Mouse (Mus musculus) MEL (cell line): ENCODE measurements at regions not wholly inside any gene's neighbourhood (a gene's known extent, or its start where the extent isn't known, plus 50 kb on each side); places are given as distances from the start of the nearest gene placed in this dataset.

Source experiments
- DNase-seq: peaks from one replicate; pipeline ENCODE4 v3.0.0; 2011; ENCODE audit warnings: low read depth, low spot score
- H3K27ac ChIP-seq: 2 replicates; pipeline ENCODE4 v1.5.1; 2012; ENCODE audit warnings: low read depth, mild to moderate bottlenecking, control low read depth, low read length, moderate library complexity; ENCODE audit not compliant: control insufficient read depth
- H3K27me3 ChIP-seq, 2 experiments: fragments of 150-350 bp in 1 of 2; sonication (generic) in 1 of 2; 2 replicates each; pipeline ENCODE4 v1.6.1; 2012; ENCODE audit warnings: low read length in 2 of 2, mild to moderate bottlenecking in 2 of 2, improper control_type of control experiment in 1 of 2, moderate library complexity in 1 of 2; ENCODE audit not compliant: insufficient read depth in 2 of 2, control insufficient read depth in 1 of 2
- H3K36me3 ChIP-seq, 2 experiments: 2 replicates each; pipeline ENCODE4 v1.6.1; 2012 to 2014; ENCODE audit warnings: low read length in 2 of 2, improper control_type of control experiment in 1 of 2, inconsistent platforms in 1 of 2, mild to moderate bottlenecking in 1 of 2; ENCODE audit not compliant: insufficient read depth in 2 of 2, control insufficient read depth in 1 of 2
- H3K4me1 ChIP-seq, 2 experiments: fragments of 150-350 bp in 1 of 2; sonication (generic) in 1 of 2; 2 replicates each; pipeline ENCODE4 v1.6.1; 2012; ENCODE audit warnings: low read length in 2 of 2, improper control_type of control experiment in 1 of 2, mild to moderate bottlenecking in 1 of 2; ENCODE audit not compliant: insufficient read depth in 2 of 2, control insufficient read depth in 1 of 2
- H3K4me3 ChIP-seq, 2 experiments: fragments of 150-350 bp in 1 of 2; sonication (generic) in 1 of 2; 2 replicates each; pipeline ENCODE4 v1.5.1; 2012; ENCODE audit warnings: low read depth in 2 of 2, low read length in 2 of 2, mild to moderate bottlenecking in 2 of 2, moderate library complexity in 2 of 2, control low read depth in 1 of 2, improper control_type of control experiment in 1 of 2; ENCODE audit not compliant: control insufficient read depth in 1 of 2, insufficient read depth in 1 of 2
- H3K79me2 ChIP-seq: 2 replicates; pipeline ENCODE4 v1.6.1; 2012; ENCODE audit warnings: mild to moderate bottlenecking, low read length, moderate library complexity; ENCODE audit not compliant: control insufficient read depth, poor library complexity, insufficient read depth
- H3K9ac ChIP-seq: 2 replicates; pipeline ENCODE4 v1.6.1; 2012; ENCODE audit warnings: low read depth, mild to moderate bottlenecking, control low read depth, low read length, moderate library complexity; ENCODE audit not compliant: control insufficient read depth, poor library complexity, severe bottlenecking
- H3K9me3 ChIP-seq: fragments of 150-350 bp; sonication (generic); replicated peaks from 2 replicates; pipeline ENCODE4 v1.6.1; 2012; ENCODE audit warnings: mild to moderate bottlenecking, low read length, improper control_type of control experiment, moderate library complexity; ENCODE audit not compliant: insufficient read depth
- BHLHE40 ChIP-seq: IDR thresholded peaks from 2 replicates; pipeline ENCODE4 v1.6.1; 2012; ENCODE audit warnings: low read depth, mild to moderate bottlenecking, inconsistent platforms, low read length, improper control_type of control experiment, borderline replicate concordance
- CHD1 ChIP-seq: IDR thresholded peaks from 2 replicates; pipeline ENCODE4 v1.6.1; 2012; ENCODE audit warnings: low read depth, mild to moderate bottlenecking, inconsistent platforms, low read length, improper control_type of control experiment
- CHD2 ChIP-seq: IDR thresholded peaks from 2 replicates; pipeline ENCODE4 v1.6.1; 2011; ENCODE audit warnings: low read length, improper control_type of control experiment
- CTCF ChIP-seq, 3 experiments: IDR thresholded peaks in 2 of 3; conservative IDR thresholded peaks in 1 of 3; 2 replicates each; pipeline ENCODE4 v1.5.1; 2011 to 2012; ENCODE audit warnings: low read length in 3 of 3, low read depth in 2 of 3, mild to moderate bottlenecking in 2 of 3, improper control_type of control experiment in 1 of 3, inconsistent platforms in 1 of 3, mixed read lengths in 1 of 3, moderate library complexity in 1 of 3; ENCODE audit not compliant: control insufficient read depth in 1 of 3, insufficient read depth in 1 of 3, poor library complexity in 1 of 3, severe bottlenecking in 1 of 3
- E2F4 ChIP-seq: IDR thresholded peaks from 2 replicates; pipeline ENCODE4 v1.6.1; 2011; ENCODE audit warnings: low read depth, low read length, improper control_type of control experiment, borderline replicate concordance
- ELF1 ChIP-seq: IDR thresholded peaks from 2 replicates; pipeline ENCODE4 v1.6.1; 2014; ENCODE audit warnings: low read depth, mild to moderate bottlenecking, inconsistent platforms, low read length, improper control_type of control experiment, moderate library complexity
- EP300 ChIP-seq, 2 experiments: IDR thresholded peaks; 2 replicates each; pipeline ENCODE4 v1.6.1; 2011; ENCODE audit warnings: improper control_type of control experiment in 2 of 2, low read length in 2 of 2, low read depth in 1 of 2, mild to moderate bottlenecking in 1 of 2
- ETS1 ChIP-seq: IDR thresholded peaks from 2 replicates; pipeline ENCODE4 v1.6.1; 2012; ENCODE audit warnings: low read depth, mild to moderate bottlenecking, inconsistent platforms, low read length, improper control_type of control experiment, moderate library complexity
- GABPA ChIP-seq: IDR thresholded peaks from 2 replicates; pipeline ENCODE4 v1.6.1; 2012; ENCODE audit warnings: low read depth, mild to moderate bottlenecking, inconsistent platforms, low read length, improper control_type of control experiment, moderate library complexity
- GATA1 ChIP-seq: IDR thresholded peaks from 2 replicates; pipeline ENCODE4 v1.6.1; 2011; ENCODE audit warnings: low read depth, low read length, improper control_type of control experiment
- HCFC1 ChIP-seq: IDR thresholded peaks from 2 replicates; pipeline ENCODE4 v1.6.1; 2012; ENCODE audit warnings: low read depth, mild to moderate bottlenecking, inconsistent platforms, low read length, improper control_type of control experiment, moderate library complexity
- JUND ChIP-seq: IDR thresholded peaks from 2 replicates; pipeline ENCODE4 v1.6.1; 2011; ENCODE audit warnings: low read depth, mild to moderate bottlenecking, improper control_type of control experiment, low read length
- KAT2A ChIP-seq: conservative IDR thresholded peaks from 2 replicates; pipeline ENCODE4 v1.6.1; 2012; ENCODE audit warnings: low read depth, low read length, improper control_type of control experiment, inconsistent platforms
- MAFK ChIP-seq: IDR thresholded peaks from 2 replicates; pipeline ENCODE4 v1.6.1; 2011; ENCODE audit warnings: low read depth, mild to moderate bottlenecking, low read length, improper control_type of control experiment, borderline replicate concordance
- MAX ChIP-seq: IDR thresholded peaks from 2 replicates; pipeline ENCODE4 v1.6.1; 2011; ENCODE audit warnings: low read length, improper control_type of control experiment
- MEF2A ChIP-seq: IDR thresholded peaks from 2 replicates; pipeline ENCODE4 v1.6.1; 2014; ENCODE audit warnings: low read depth, mild to moderate bottlenecking, inconsistent platforms, low read length, improper control_type of control experiment; ENCODE audit not compliant: poor library complexity, insufficient replicate concordance, severe bottlenecking; ENCODE audit errors: extremely low read depth
- MXI1 ChIP-seq: IDR thresholded peaks from 2 replicates; pipeline ENCODE4 v1.6.1; 2011; ENCODE audit warnings: mild to moderate bottlenecking, low read depth, low read length, improper control_type of control experiment
- MYB ChIP-seq: IDR thresholded peaks from 2 replicates; pipeline ENCODE4 v1.6.1; 2011; ENCODE audit warnings: mild to moderate bottlenecking, low read depth, low read length, improper control_type of control experiment
- MYC ChIP-seq: IDR thresholded peaks from 2 replicates; pipeline ENCODE4 v1.6.1; 2011; ENCODE audit warnings: low read depth, mild to moderate bottlenecking, low read length, improper control_type of control experiment, moderate library complexity
- NELFE ChIP-seq: IDR thresholded peaks from 2 replicates; pipeline ENCODE4 v1.6.1; 2011; ENCODE audit warnings: low read depth, low read length, improper control_type of control experiment
- NRF1 ChIP-seq: IDR thresholded peaks from 2 replicates; pipeline ENCODE4 v1.6.1; 2014; ENCODE audit warnings: low read depth, mild to moderate bottlenecking, inconsistent platforms, low read length, improper control_type of control experiment, moderate library complexity; ENCODE audit not compliant: poor library complexity, insufficient read depth, severe bottlenecking
- POLR2A ChIP-seq, 2 experiments: IDR thresholded peaks; 2 replicates each; pipeline ENCODE4 v1.6.1; 2011 to 2012; ENCODE audit warnings: low read length in 2 of 2, mild to moderate bottlenecking in 2 of 2, control low read depth in 1 of 2, improper control_type of control experiment in 1 of 2, low read depth in 1 of 2, moderate library complexity in 1 of 2; ENCODE audit not compliant: control insufficient read depth in 1 of 2, insufficient read depth in 1 of 2, poor library complexity in 1 of 2
- POLR2AphosphoS2 ChIP-seq: IDR thresholded peaks from 2 replicates; pipeline ENCODE4 v1.6.1; 2011; ENCODE audit warnings: low read length, improper control_type of control experiment
- POLR2AphosphoS5 ChIP-seq: IDR thresholded peaks from 2 replicates; pipeline ENCODE4 v1.6.1; 2012; ENCODE audit warnings: low read depth, borderline replicate concordance, mild to moderate bottlenecking, inconsistent platforms, low read length, moderate library complexity, mixed read lengths
- RAD21 ChIP-seq: IDR thresholded peaks from 2 replicates; pipeline ENCODE4 v1.6.1; 2011; ENCODE audit warnings: mild to moderate bottlenecking, low read depth, low read length, improper control_type of control experiment
- RCOR1 ChIP-seq: IDR thresholded peaks from 2 replicates; pipeline ENCODE4 v1.6.1; 2012; ENCODE audit warnings: low read depth, mild to moderate bottlenecking, inconsistent platforms, low read length, improper control_type of control experiment
- SIN3A ChIP-seq: IDR thresholded peaks from 2 replicates; pipeline ENCODE4 v1.6.1; 2012; ENCODE audit warnings: low read length, improper control_type of control experiment, inconsistent platforms
- SMC3 ChIP-seq: IDR thresholded peaks from 2 replicates; pipeline ENCODE4 v1.6.1; 2011; ENCODE audit warnings: low read depth, low read length, improper control_type of control experiment
- TAL1 ChIP-seq: IDR thresholded peaks from 2 replicates; pipeline ENCODE4 v1.6.1; 2012; ENCODE audit warnings: mild to moderate bottlenecking, inconsistent platforms, low read length, moderate library complexity, mixed read lengths
- TBP ChIP-seq: IDR thresholded peaks from 2 replicates; pipeline ENCODE4 v1.8.0; 2011; ENCODE audit warnings: low read depth, low read length, improper control_type of control experiment
- TCF12 ChIP-seq: IDR thresholded peaks from 2 replicates; pipeline ENCODE4 v1.6.1; 2014; ENCODE audit warnings: low read depth, mild to moderate bottlenecking, inconsistent platforms, low read length, improper control_type of control experiment, moderate library complexity
- UBTF ChIP-seq: IDR thresholded peaks from 2 replicates; pipeline ENCODE4 v1.6.1; 2012; ENCODE audit warnings: low read depth, mild to moderate bottlenecking, inconsistent platforms, low read length, improper control_type of control experiment, moderate library complexity, borderline replicate concordance; ENCODE audit not compliant: insufficient read depth
- USF1 ChIP-seq: IDR thresholded peaks from 2 replicates; pipeline ENCODE4 v1.6.1; 2014; ENCODE audit warnings: low read depth, mild to moderate bottlenecking, inconsistent platforms, low read length, improper control_type of control experiment, moderate library complexity
- USF2 ChIP-seq, 2 experiments: IDR thresholded peaks; 2 replicates each; pipeline ENCODE4 v1.6.1; 2011 to 2012; ENCODE audit warnings: improper control_type of control experiment in 2 of 2, low read length in 2 of 2, borderline replicate concordance in 1 of 2, inconsistent platforms in 1 of 2, low read depth in 1 of 2, mild to moderate bottlenecking in 1 of 2; ENCODE audit not compliant: insufficient read depth in 1 of 2
- ZC3H11A ChIP-seq: IDR thresholded peaks from 2 replicates; pipeline ENCODE4 v1.6.1; 2012; ENCODE audit warnings: low read depth, mild to moderate bottlenecking, inconsistent platforms, low read length, improper control_type of control experiment
- ZKSCAN1 ChIP-seq: IDR thresholded peaks from 2 replicates; pipeline ENCODE4 v1.6.1; 2012; ENCODE audit warnings: low read depth, mild to moderate bottlenecking, inconsistent platforms, low read length, improper control_type of control experiment, moderate library complexity
- ZMIZ1 ChIP-seq: IDR thresholded peaks from 2 replicates; pipeline ENCODE4 v1.6.1; 2012; ENCODE audit warnings: low read depth, mild to moderate bottlenecking, inconsistent platforms, low read length, improper control_type of control experiment, moderate library complexity
- ZNF384 ChIP-seq: IDR thresholded peaks from 2 replicates; pipeline ENCODE4 v1.6.1; 2012; ENCODE audit warnings: low read depth, mild to moderate bottlenecking, inconsistent platforms, low read length, improper control_type of control experiment

DNA sequence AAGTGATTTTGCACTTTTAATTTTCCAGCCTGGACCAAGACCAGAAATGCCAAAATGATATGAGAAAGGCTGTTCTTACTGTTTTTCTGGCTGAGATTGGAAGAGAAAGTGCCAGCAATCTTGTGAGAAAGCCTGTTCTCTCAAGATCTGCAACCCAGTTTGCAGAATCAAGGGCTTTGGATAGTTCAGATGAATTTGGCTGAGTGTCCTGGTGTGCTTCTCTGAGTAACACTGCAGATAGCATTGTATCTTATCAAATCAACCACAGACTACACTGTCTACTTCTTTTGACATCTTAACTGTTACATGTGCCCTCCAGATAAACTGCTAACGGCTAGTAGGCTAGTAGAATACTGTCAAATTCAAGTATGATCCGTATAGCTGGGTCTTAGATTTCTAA lies 371.5 kb upstream of the Nr2f1 start:
- peak overlapping the region; percentile 2; the same call in 1 of the 2 replicates for H3K27ac ChIP-seq
- no peaks in the 10 kb centered on the region for H3K27me3 ChIP-seq
- no peak overlapping the region for H3K9ac ChIP-seq
- DNase-seq: peak; percentile 50
- no peak overlapping the region for H3K4me3 ChIP-seq
- H3K36me3 ChIP-seq: peaks cover 0 to 12% of the 10 kb centered on the region in 2 experiments; a peak in 2 of 4 replicates
- H3K4me1 ChIP-seq: peaks cover 6 to 8% of the 10 kb centered on the region in 2 experiments; a peak in 3 of 4 replicates
- no peaks in the 10 kb centered on the region for H3K9me3 ChIP-seq
- no peaks in the 10 kb centered on the region for H3K79me2 ChIP-seq
- TF ChIP-seq MXI1 (0 out of 2 replicates have a peak, but pooled peaks have one; percentile 31), HCFC1 (no peak), SIN3A (peak; percentile 68), USF2 (IDR thresholded peaks at IDR 0.05; ENCODE audit: borderline replicate concordance in 1 of 2, insufficient read depth in 1 of 2, low read depth in 1 of 2, low read length in 2 of 2) (no peak), MYB (peak; percentile 88), KAT2A (no peak), MAX (no peak), UBTF (no peak), GATA1 (peak; percentile 91), TAL1 (0 out of 2 replicates have a peak, but pooled peaks have one; percentile 6), E2F4 (no peak), MYC (no peak), ZKSCAN1 (no peak), MEF2A (no peak), USF1 (no peak), TCF12 (peak; percentile 94), RAD21 (no peak), EP300 (IDR thresholded peaks at IDR 0.05; ENCODE audit: low read depth in 1 of 2, low read length in 2 of 2) (peak; percentile 93 to 96), POLR2A (IDR thresholded peaks at IDR 0.05; ENCODE audit: control insufficient read depth in 1 of 2, insufficient read depth in 1 of 2, low read depth in 1 of 2, low read length in 2 of 2, poor library complexity in 1 of 2) (no peak), NELFE (no peak), TBP (no peak), POLR2AphosphoS2 (no peak), CHD1 (no peak), CHD2 (no peak), ZC3H11A (no peak), ZMIZ1 (no peak), ETS1 (peak; percentile 80), ZNF384 (no peak), GABPA (no peak), NRF1 (no peak), BHLHE40 (peak; percentile 68; the same call in 1 of the 2 replicates), CTCF (IDR thresholded peaks at IDR 0.05 in 2 of 3, conservative IDR thresholded peaks at IDR 0.05 in 1 of 3; ENCODE audit: control insufficient read depth in 1 of 3, insufficient read depth in 1 of 3, low read depth in 2 of 3, low read length in 3 of 3, poor library complexity in 1 of 3, severe bottlenecking in 1 of 3) (no peak), RCOR1 (peak; percentile 94), POLR2AphosphoS5 (no peak), SMC3 (no peak), ELF1 (no peak), JUND (no peak), MAFK (no peak; the same call in 1 of the 2 replicates)
